Mouse (Mus musculus): ENCODE results near the gene Fign. TPM values are rescaled to one million over a fixed set of nuclear protein-coding genes. Genes with fewer than 3 reads are reported as not detected.
A peak's percentile ranks its signal among the peaks of the same experiment; 100 is the strongest.

The Fign gene
- total RNA-seq, 2 experiments from 2014 or later: 2.5 to 5.2 TPM

GRCm38 (mm10) chr2:64025961-64026360, 71.9 kb downstream of the Fign start:
- Histone ChIP-seq H3K27ac (no peak overlapping the region), H3K4me3 (no peak overlapping the region)
- no peak for TF ChIP-seq CTCF (IDR thresholded peaks at IDR 0.05)
- intact Hi-C loops (cut with DNase I): no loop called here
- DNase-seq: no peak

DNA sequence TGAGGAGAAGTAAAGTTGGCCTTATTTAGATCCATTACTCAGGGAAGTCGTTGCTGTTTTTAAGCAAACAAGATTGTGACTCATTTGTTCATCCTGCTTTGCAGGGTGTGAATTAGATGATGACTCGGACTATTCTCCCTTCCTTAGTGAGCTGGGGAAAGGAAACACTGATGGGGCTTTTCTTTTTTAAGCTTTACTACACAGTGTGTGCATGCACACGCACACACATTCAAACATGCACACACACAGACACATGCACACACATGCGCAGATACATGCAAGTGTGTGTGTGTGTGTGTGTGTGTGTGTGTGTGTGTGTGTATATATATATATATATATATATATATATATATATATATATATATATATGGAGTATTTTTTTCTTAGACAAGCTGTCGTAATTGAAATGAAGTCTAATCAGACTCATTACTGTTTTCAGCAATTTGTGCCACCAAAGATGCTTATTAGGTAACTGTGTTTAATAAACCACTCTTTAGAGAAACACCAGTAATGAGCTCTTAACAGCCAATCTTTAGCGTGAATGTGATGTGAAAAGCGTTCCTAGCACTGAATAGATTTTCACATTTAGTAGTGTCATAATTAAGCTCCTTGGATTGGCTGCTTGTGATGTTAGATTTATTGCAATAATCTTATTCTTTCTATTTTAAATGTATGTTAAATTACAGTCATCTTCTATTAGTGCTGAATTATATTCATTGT, 103.4 kb downstream of the Fign start:
- no peak for DNase-seq
- no peak for TF ChIP-seq CTCF (IDR thresholded peaks at IDR 0.05)
- Histone ChIP-seq H3K4me3 (no peak overlapping the region), H3K27ac (no peak overlapping the region)
- intact Hi-C loops (cut with DNase I): no loop called here

DNA sequence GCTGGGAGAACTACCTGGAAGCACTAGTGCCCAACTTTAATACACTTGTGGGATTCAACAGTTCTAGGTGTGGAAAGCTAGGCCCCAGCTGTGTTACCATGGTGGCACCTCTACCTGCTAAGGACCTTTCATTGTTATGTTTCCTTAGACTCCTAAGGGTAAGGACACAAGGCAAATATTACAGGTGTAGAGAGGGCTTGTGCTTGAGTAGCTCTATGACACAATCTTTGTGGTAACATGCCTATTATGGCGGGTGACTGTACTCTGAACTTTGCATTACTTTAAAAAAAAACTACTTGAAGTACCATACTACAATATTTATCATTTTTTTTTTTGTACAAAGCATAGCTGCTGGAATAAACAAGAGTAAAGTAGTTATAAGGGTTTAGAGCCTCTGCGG, 112.4 kb downstream of the Fign start:
- no peak for DNase-seq
- Histone ChIP-seq H3K27ac (no peak overlapping the region), H3K4me3 (no peak overlapping the region)
- no peak for TF ChIP-seq CTCF (IDR thresholded peaks at IDR 0.05)
- intact Hi-C loops (cut with DNase I): no loop called here

DNA sequence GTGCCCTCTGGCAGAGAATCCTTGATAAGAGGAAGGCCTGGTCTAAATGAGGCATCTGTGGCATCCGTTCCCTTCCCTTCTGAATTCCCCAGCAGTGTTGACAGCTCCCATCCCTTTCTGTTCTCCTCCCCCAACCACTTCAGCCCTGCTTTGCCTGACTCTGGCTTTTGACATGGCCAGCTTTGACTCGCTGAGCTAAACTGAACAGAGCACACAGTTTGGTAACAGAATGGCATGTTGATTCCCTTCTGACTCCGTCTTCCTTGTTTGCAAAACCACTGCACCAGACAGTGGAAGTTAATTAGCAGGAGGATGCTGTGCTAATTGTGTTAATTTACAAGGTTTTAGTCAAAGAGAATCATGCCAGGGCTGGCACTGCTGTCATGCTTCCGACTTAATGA, 115.5 kb downstream of the Fign start:
- intact Hi-C loops (cut with DNase I): no loop called here
- DNase-seq: no peak
- H3K27ac ChIP-seq: no peak overlapping the region
- H3K4me3 ChIP-seq: no peak overlapping the region
- no peak for TF ChIP-seq CTCF (IDR thresholded peaks at IDR 0.05)

- H3K27ac ChIP-seq: no peak overlapping the region
- no peak for TF ChIP-seq CTCF (IDR thresholded peaks at IDR 0.05)
- DNase-seq: no peak
- intact Hi-C loops (cut with DNase I): no loop called here
- H3K4me3 ChIP-seq: no peak overlapping the region
These were observed 116.4 kb downstream of the Fign start for GRCm38 (mm10) chr2:63981449-63981848.

GRCm38 (mm10) chr2:63969633-63970032, 128.2 kb downstream of the Fign start:
- DNase-seq: no peak
- Histone ChIP-seq H3K27ac (no peak overlapping the region), H3K4me3 (no peak overlapping the region)
- no peak for TF ChIP-seq CTCF (IDR thresholded peaks at IDR 0.05)
- intact Hi-C loops (cut with DNase I): no loop called here

DNA sequence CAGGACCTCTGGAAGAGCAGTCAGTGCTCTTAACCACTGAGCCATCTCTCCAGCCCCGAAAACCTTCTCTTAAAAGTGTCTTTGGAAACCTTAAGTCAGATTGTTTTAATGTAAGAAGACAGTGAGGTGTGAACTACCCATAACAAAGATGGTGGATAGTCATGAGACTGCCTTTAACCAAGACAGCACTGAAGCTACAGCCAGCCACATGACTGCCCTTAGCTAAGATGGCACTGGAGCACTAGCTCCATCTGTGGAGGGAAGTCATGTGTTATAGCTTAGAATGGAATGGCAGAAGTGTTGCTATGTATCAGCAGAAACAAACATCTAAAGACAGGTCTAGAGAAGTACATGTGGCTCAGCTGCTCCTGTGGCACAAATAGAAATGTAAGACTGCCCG, 166.8 kb downstream of the Fign start:
- DNase-seq: no peak
- intact Hi-C loops (cut with DNase I): no loop called here
- Histone ChIP-seq H3K4me3 (no peak overlapping the region), H3K27ac (no peak overlapping the region)
- TF ChIP-seq CTCF (IDR thresholded peaks at IDR 0.05): no peak

DNA sequence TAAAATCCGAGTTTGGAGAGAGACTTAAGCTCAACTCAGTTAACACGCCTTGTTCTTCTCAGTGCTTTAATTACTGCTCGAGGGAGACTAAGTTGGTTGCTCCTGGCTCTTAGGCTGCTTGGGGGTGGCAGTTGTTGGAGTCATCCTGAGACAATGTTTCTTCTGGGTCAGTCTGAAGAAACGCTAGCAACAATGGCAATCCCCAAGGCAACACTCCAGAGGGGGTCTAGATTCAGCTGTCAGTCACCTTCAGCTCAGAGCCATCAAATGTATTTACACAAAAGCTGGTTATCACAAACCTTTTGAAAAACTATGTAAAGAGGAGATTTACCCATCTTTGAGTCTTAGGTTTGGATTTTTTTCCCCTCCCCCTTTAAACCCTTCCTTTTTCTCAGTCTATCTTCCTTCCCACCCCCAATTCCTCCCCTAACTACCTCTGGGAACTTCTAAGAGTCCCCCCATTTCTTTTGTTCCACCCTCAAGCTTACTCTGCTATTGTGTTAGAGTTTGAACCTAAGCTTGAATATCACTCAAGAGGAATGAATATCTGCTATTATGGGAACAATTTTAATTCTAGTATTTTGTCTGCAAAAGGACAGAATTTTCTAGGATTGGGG, 171.2 kb downstream of the Fign start:
- TF ChIP-seq CTCF (IDR thresholded peaks at IDR 0.05): no peak
- H3K4me3 ChIP-seq: no peak overlapping the region
- intact Hi-C loops (cut with DNase I): no loop called here
- H3K27ac ChIP-seq: no peak overlapping the region
- DNase-seq: no peak

GRCm38 (mm10) chr2:63925721-63926235, 172.1 kb downstream of the Fign start:
- intact Hi-C loops (cut with DNase I): no loop called here
- Histone ChIP-seq H3K4me3 (no peak overlapping the region), H3K27ac (no peak overlapping the region)
- DNase-seq: no peak
- peak; percentile 12; the same call in 1 of the 2 replicates for TF ChIP-seq CTCF (IDR thresholded peaks at IDR 0.05)

All from gastrocnemius, adult 2 months (tissue).